16 mouse cellular contexts compared by ENCODE assay signal in the genomic region with DNA sequence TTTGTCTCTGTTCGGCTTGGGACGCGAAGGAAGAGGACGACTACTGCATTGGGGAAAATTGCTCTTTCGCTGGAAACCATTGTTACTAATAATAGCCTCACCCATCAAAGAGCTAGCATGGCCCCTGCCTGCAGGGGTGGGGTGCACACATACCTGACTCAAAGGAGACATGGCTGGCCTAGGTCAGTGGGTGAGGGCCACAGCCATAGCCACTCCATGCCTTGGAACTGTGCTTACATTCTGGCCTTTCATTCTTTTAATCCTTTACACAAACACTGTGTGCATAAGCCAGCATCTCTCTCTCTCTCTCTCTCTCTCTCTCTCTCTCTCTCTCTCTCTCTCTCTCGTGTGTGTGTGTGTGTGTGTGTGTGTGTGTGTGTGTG.
DNase-seq lines count a peak whose midpoint lies in the region; ATAC-seq and TF ChIP-seq lines count a peak whose summit lies in the region.
"Had no signal": no experiment of that assay in that cellular context is flagged by ENCODE, and none has a peak within 500 bp of the region (broad histone marks: within the 10 kb centered on the region; RNA-seq: fewer than 3 reads in every experiment).

No protein-coding gene starts in this region.

- no peaks in the 10 kb centered on the region for H3K36me3 ChIP-seq in heart, embryonic 12.5 days
- H3K36me3 ChIP-seq in lung, embryonic 14.5 days (ENCODE audit: insufficient read depth) = no peaks in the 10 kb centered on the region
- no peaks in the 10 kb centered on the region for H3K36me3 ChIP-seq in intestine, embryonic 15.5 days
- H3K36me3 ChIP-seq in neural tube, embryonic 15.5 days = no peaks in the 10 kb centered on the region

- WGBS in heart, embryonic 12.5 days = 36% methylated on average over 5 of the region's 6 CpGs
- 27% methylated on average over 6 of the region's 6 CpGs for WGBS in lung, embryonic 14.5 days
- 37% methylated on average over 6 of the region's 6 CpGs for WGBS in intestine, embryonic 15.5 days
- 37% methylated on average over 5 of the region's 6 CpGs for WGBS in neural tube, embryonic 15.5 days

- peaks cover 35% of the 10 kb centered on the region for H3K27me3 ChIP-seq in heart, embryonic 12.5 days (replicated peaks)
- no peaks in the 10 kb centered on the region for H3K27me3 ChIP-seq in lung, embryonic 14.5 days (ENCODE audit: insufficient read depth, low read length)
- H3K27me3 ChIP-seq in intestine, embryonic 15.5 days (replicated peaks) = peaks cover 3% of the 10 kb centered on the region; the same call in 1 of the 2 replicates
- peaks cover 19% of the 10 kb centered on the region; the same call in 1 of the 2 replicates for H3K27me3 ChIP-seq in neural tube, embryonic 15.5 days (replicated peaks)

- no peak for ATAC-seq in heart, embryonic 12.5 days (ENCODE audit: insufficient number of reproducible peaks, low FRiP score)
- ATAC-seq in lung, embryonic 14.5 days (ENCODE audit: insufficient read depth) = peak; percentile 25; the same call in 1 of the 2 replicates
- ATAC-seq in intestine, embryonic 15.5 days = peak; percentile 71; the same call in 1 of the 2 replicates
- ATAC-seq in neural tube, embryonic 15.5 days (ENCODE audit: low FRiP score) = 0 out of 2 replicates have a peak, but pooled peaks have one; percentile 50
- ATAC-seq: liver, postnatal 0 days had no signal

- TF ChIP-seq CTCF in lung, embryonic 14.5 days (IDR thresholded peaks at IDR 0.05; ENCODE audit: low read depth) = no peak

- peak overlapping the region; percentile 66 for H3K27ac ChIP-seq in heart, embryonic 12.5 days (ENCODE audit: poor library complexity, severe bottlenecking)
- H3K27ac ChIP-seq in lung, embryonic 14.5 days (ENCODE audit: low read depth) = peak overlapping the region; percentile 16; the same call in 1 of the 2 replicates
- H3K27ac ChIP-seq in intestine, embryonic 15.5 days = no peak overlapping the region
- H3K27ac ChIP-seq in neural tube, embryonic 15.5 days (replicated peaks) = no peak overlapping the region
- H3K27ac ChIP-seq: hindbrain, embryonic 14.5 days; macrophage had no signal

- intact Hi-C loops in heart, postnatal 36 days (cut with DNase I) = no loop called here

- H3K4me3 ChIP-seq in heart, embryonic 12.5 days = no peak overlapping the region
- H3K4me3 ChIP-seq in lung, embryonic 14.5 days (ENCODE audit: low read depth, low read length) = no peak overlapping the region
- no peak overlapping the region for H3K4me3 ChIP-seq in intestine, embryonic 15.5 days (replicated peaks)
- no peak overlapping the region for H3K4me3 ChIP-seq in neural tube, embryonic 15.5 days (replicated peaks)

- DNase-seq in heart, postnatal 36 days = no peak
- no peak for DNase-seq in lung, embryonic 14.5 days
- no peak for DNase-seq in lung, postnatal 14 days
- DNase-seq in kidney, adult 9 months = no peak
- DNase-seq: adrenal gland, adult 8-10 months; cerebellum, adult 11 months; cerebellum, postnatal 36 days; kidney, adult 18-20 months; liver, postnatal 0 days; right cerebral cortex, postnatal 25 days; thymus, postnatal 4 days had no signal

- H3K4me1 ChIP-seq in heart, embryonic 12.5 days (replicated peaks) = peaks cover 31% of the 10 kb centered on the region
- peaks cover 3% of the 10 kb centered on the region; the same call in 1 of the 2 replicates for H3K4me1 ChIP-seq in lung, embryonic 14.5 days (ENCODE audit: insufficient read depth)
- H3K4me1 ChIP-seq in intestine, embryonic 15.5 days (replicated peaks) = 0 out of 2 replicates have a peak, but pooled peaks cover 5% of the 10 kb centered on the region
- H3K4me1 ChIP-seq in neural tube, embryonic 15.5 days = 0 out of 2 replicates have a peak, but pooled peaks cover 3% of the 10 kb centered on the region

- no peak overlapping the region for H3K9ac ChIP-seq in heart, embryonic 12.5 days
- H3K9ac ChIP-seq in lung, embryonic 14.5 days = no peak overlapping the region
- no peak overlapping the region for H3K9ac ChIP-seq in intestine, embryonic 15.5 days
- H3K9ac ChIP-seq in neural tube, embryonic 15.5 days (replicated peaks) = no peak overlapping the region
- H3K9ac ChIP-seq: hindbrain, embryonic 14.5 days; liver, postnatal 0 days had no signal

- peak overlapping the region; percentile 24; the same call in 1 of the 2 replicates for H3K4me2 ChIP-seq in heart, embryonic 12.5 days
- H3K4me2 ChIP-seq in lung, embryonic 14.5 days = no peak overlapping the region
- H3K4me2 ChIP-seq in intestine, embryonic 15.5 days (replicated peaks) = no peak overlapping the region
- H3K4me2 ChIP-seq in neural tube, embryonic 15.5 days = no peak overlapping the region
- H3K4me2 ChIP-seq: hindbrain, embryonic 14.5 days had no signal

- no peaks in the 10 kb centered on the region for H3K9me3 ChIP-seq in heart, embryonic 12.5 days (replicated peaks)
- no peaks in the 10 kb centered on the region for H3K9me3 ChIP-seq in lung, embryonic 14.5 days (ENCODE audit: low read depth, low read length)
- H3K9me3 ChIP-seq in intestine, embryonic 15.5 days = no peaks in the 10 kb centered on the region
- no peaks in the 10 kb centered on the region for H3K9me3 ChIP-seq in neural tube, embryonic 15.5 days (replicated peaks)

Comparison
In these comparisons a context has a peak if more than half of its experiments do, and no peak if none do; other contexts are left out.
1. H3K27ac ChIP-seq: peak in heart, embryonic 12.5 days (single experiment) and lung, embryonic 14.5 days (single experiment); none in intestine, embryonic 15.5 days (single experiment) and neural tube, embryonic 15.5 days (single experiment).